Mouse (Mus musculus): Measurements from ENCODE around the gene Nrbp1.

GRCm38 (mm10) chr5:31192939-31193630 lies 47.6 kb upstream of the Nrbp1 start, which contains the start of the genes Snx17 and Eif2b4:
- TF ChIP-seq CTCF (IDR thresholded peaks at IDR 0.05; ENCODE audit: low read depth, low read length): no peak
- TF ChIP-seq GATA1 (IDR thresholded peaks at IDR 0.05; ENCODE audit: borderline replicate concordance, low read length): no peak
